13 mouse cellular contexts compared by ENCODE assay signal in the genomic region with DNA sequence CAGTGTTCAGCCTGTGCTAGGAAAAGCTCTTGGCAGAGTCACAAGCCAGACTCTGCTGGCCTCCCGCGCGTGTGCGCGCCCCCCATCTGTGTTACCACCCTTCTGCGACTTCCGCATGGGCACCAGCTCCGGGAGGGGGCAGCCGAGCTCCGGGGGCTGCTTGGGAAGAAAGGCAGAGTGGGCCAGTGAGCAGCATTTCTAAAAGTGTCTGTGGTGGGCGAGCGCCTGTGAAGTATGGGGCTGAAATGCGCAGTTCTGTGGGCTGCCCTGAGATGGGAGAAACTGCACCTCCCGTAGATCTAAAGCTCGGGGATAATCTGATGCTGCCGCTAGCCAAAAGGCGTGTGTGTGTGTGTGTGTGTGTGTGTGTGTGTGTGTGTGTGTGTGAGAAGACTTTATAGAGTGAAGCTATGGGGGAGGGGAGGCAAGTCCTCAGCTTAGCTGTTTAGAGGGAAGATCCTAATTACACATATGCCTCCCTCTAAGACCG. TPM values are rescaled to one million over a fixed set of nuclear protein-coding genes. Genes with fewer than 3 reads are reported as not detected.
DNase-seq lines count a peak whose midpoint lies in the region; ATAC-seq and TF ChIP-seq lines count a peak whose summit lies in the region.
"Had no signal": no experiment of that assay in that cellular context is flagged by ENCODE, and none has a peak within 500 bp of the region (broad histone marks: within the 10 kb centered on the region; RNA-seq: fewer than 3 reads in every experiment).

No protein-coding gene starts in this region.

- H3K4me1 ChIP-seq in heart, embryonic 10.5 days: peaks cover 61% of the 10 kb centered on the region
- peaks cover 16% of the 10 kb centered on the region for H3K4me1 ChIP-seq in heart, adult 2 months (ENCODE audit: control insufficient read depth, insufficient read depth, low read length)
- peaks cover 74% of the 10 kb centered on the region for H3K4me1 ChIP-seq in embryonic facial prominence, embryonic 10.5 days
- H3K4me1 ChIP-seq in midbrain, embryonic 14.5 days (ENCODE audit: control insufficient read depth, insufficient read depth, low read length): peaks cover 24% of the 10 kb centered on the region

- peak overlapping the region; percentile 18; the same call in 1 of the 2 replicates for H3K27ac ChIP-seq in heart, embryonic 10.5 days
- no peak overlapping the region for H3K27ac ChIP-seq in heart, adult 2 months
- peak overlapping the region; percentile 62 for H3K27ac ChIP-seq in embryonic facial prominence, embryonic 10.5 days (replicated peaks)
- H3K27ac ChIP-seq in layer of hippocampus, adult 2 months: peak overlapping the region; percentile 67; the same call in 1 of the 2 replicates
- H3K27ac ChIP-seq in midbrain, embryonic 14.5 days (replicated peaks; ENCODE audit: low read depth, low read length): no peak overlapping the region
- H3K27ac ChIP-seq: neural tube, embryonic 12.5 days had no signal

- H3K79me2 ChIP-seq in heart, adult 2 months (replicated peaks; ENCODE audit: control insufficient read depth, insufficient read depth, low read length): no peaks in the 10 kb centered on the region

- intact Hi-C loops in heart, adult 2 months (cut with DNase I): no loop called here

- no peak for TF ChIP-seq POLR2A in heart, adult 2 months (IDR thresholded peaks at IDR 0.05; ENCODE audit: insufficient read depth, low read depth, low read length)

- no peaks in the 10 kb centered on the region for H3K9me3 ChIP-seq in heart, embryonic 10.5 days
- no peaks in the 10 kb centered on the region for H3K9me3 ChIP-seq in embryonic facial prominence, embryonic 10.5 days
- no peaks in the 10 kb centered on the region for H3K9me3 ChIP-seq in midbrain, embryonic 14.5 days (ENCODE audit: control insufficient read depth, low read length)
- H3K9me3 ChIP-seq: neural tube, embryonic 12.5 days had no signal

- 69% methylated on average over 18 of the region's 18 CpGs for WGBS in heart, embryonic 10.5 days
- WGBS in heart, adult 2 months: 86% methylated on average over 18 of the region's 18 CpGs
- 76% methylated on average over 18 of the region's 18 CpGs for WGBS in embryonic facial prominence, embryonic 10.5 days
- WGBS in midbrain, embryonic 14.5 days: 61% methylated on average over 18 of the region's 18 CpGs

- TF ChIP-seq CTCF in heart, adult 2 months (IDR thresholded peaks at IDR 0.05): no peak
- TF ChIP-seq CTCF in layer of hippocampus, adult 2 months (conservative IDR thresholded peaks at IDR 0.05): peak; percentile 47

- no peaks in the 10 kb centered on the region for H3K36me3 ChIP-seq in heart, embryonic 10.5 days
- H3K36me3 ChIP-seq in heart, adult 2 months (ENCODE audit: control insufficient read depth, insufficient read depth, low read length): no peaks in the 10 kb centered on the region
- no peaks in the 10 kb centered on the region for H3K36me3 ChIP-seq in embryonic facial prominence, embryonic 10.5 days (replicated peaks)
- H3K36me3 ChIP-seq in midbrain, embryonic 14.5 days (ENCODE audit: control insufficient read depth, insufficient read depth, low read length): no peaks in the 10 kb centered on the region
- H3K36me3 ChIP-seq: neural tube, embryonic 12.5 days had no signal

- no peak overlapping the region for H3K4me3 ChIP-seq in heart, embryonic 10.5 days
- no peak overlapping the region for H3K4me3 ChIP-seq in heart, adult 2 months
- no peak overlapping the region for H3K4me3 ChIP-seq in embryonic facial prominence, embryonic 10.5 days
- no peak overlapping the region for H3K4me3 ChIP-seq in layer of hippocampus, adult 2 months
- H3K4me3 ChIP-seq in midbrain, embryonic 14.5 days (replicated peaks; ENCODE audit: low read depth, low read length): no peak overlapping the region
- H3K4me3 ChIP-seq: neural tube, embryonic 12.5 days had no signal

- H3K4me2 ChIP-seq in midbrain, embryonic 14.5 days (ENCODE audit: low read length): no peak overlapping the region
- H3K4me2 ChIP-seq: neural tube, embryonic 12.5 days had no signal

- H3K9ac ChIP-seq in heart, adult 2 months (ENCODE audit: low read depth, low read length): no peak overlapping the region
- H3K9ac ChIP-seq in midbrain, embryonic 14.5 days (replicated peaks; ENCODE audit: low read length): no peak overlapping the region
- H3K9ac ChIP-seq: neural tube, embryonic 12.5 days had no signal

- H3K27me3 ChIP-seq in heart, embryonic 10.5 days (ENCODE audit: insufficient read depth, poor library complexity, severe bottlenecking): no peaks in the 10 kb centered on the region
- no peaks in the 10 kb centered on the region for H3K27me3 ChIP-seq in heart, adult 2 months (ENCODE audit: control insufficient read depth, insufficient read depth, low read length)
- no peaks in the 10 kb centered on the region for H3K27me3 ChIP-seq in embryonic facial prominence, embryonic 10.5 days (replicated peaks; ENCODE audit: low read depth, poor library complexity, severe bottlenecking)
- no peaks in the 10 kb centered on the region for H3K27me3 ChIP-seq in midbrain, embryonic 14.5 days (ENCODE audit: control insufficient read depth, insufficient read depth, low read length)
- H3K27me3 ChIP-seq: neural tube, embryonic 12.5 days; Patski had no signal

- TF ChIP-seq EP300 in heart, adult 2 months (IDR thresholded peaks at IDR 0.05; ENCODE audit: insufficient read depth, low read depth, low read length): no peak

- no peak for ATAC-seq in midbrain, embryonic 14.5 days (ENCODE audit: low FRiP score, low TSS enrichment)
- ATAC-seq: Patski had no signal

- no peak for DNase-seq in heart, embryonic 10.5 days (ENCODE audit: low spot score)
- DNase-seq in heart, adult 2 months: no peak
- peak; percentile 12 for DNase-seq in embryonic facial prominence, embryonic 10.5 days (ENCODE audit: low spot score)
- peak; percentile 60 to 69 for DNase-seq in layer of hippocampus, adult 2 months (ENCODE audit: low spot score in 2 of 2)
- DNase-seq in midbrain, embryonic 14.5 days: peak; percentile 60
- no peak for DNase-seq in adrenal gland, adult 2 months
- no peak for DNase-seq in heart, adult 9 months (ENCODE audit: low spot score in 2 of 2)
- DNase-seq in heart, adult 18-20 months: no peak
- DNase-seq: heart, postnatal 14 days; kidney, postnatal 36 days; lung, postnatal 10 days had no signal

RNA-seq across cellular contexts. Expression of a gene that starts 58.2 kb away (rescaled TPM):
- polyA plus RNA-seq in heart, embryonic 10.5 days (2016; fragmentation: Nextera tagmentation; extraction: Ambion mirVana): 0.52 TPM in 1 of 2 replicates, not detected in the other
- not detected for total RNA-seq in heart, adult 2 months (2021)
- polyA plus RNA-seq in heart, adult 2 months (2012; rRNA removed): 0.27 TPM in 1 of 2 replicates, not detected in the other
- polyA plus RNA-seq in embryonic facial prominence, embryonic 10.5 days (2016; fragmentation: Nextera tagmentation; extraction: Ambion mirVana): not detected in 2 replicates
- not detected for total RNA-seq in layer of hippocampus, adult 2 months (2021)
- not detected in 2 replicates for polyA plus RNA-seq in midbrain, embryonic 14.5 days (2014; fragmentation: Nextera tagmentation; extraction: Ambion mirVana)
- not detected for total RNA-seq in adrenal gland, adult 2 months (2021)
- polyA plus RNA-seq in adrenal gland, adult 2 months (2012; rRNA removed): not detected in 2 replicates
- not detected for total RNA-seq in heart, adult 18-20 months (2021)
- total RNA-seq: heart, postnatal 14 days had no signal
- polyA plus RNA-seq: neural tube, embryonic 12.5 days; Patski had no signal

Comparison
In these comparisons a context has a peak if more than half of its experiments do, and no peak if none do; other contexts are left out.
1. H3K27ac ChIP-seq: peak in heart, embryonic 10.5 days (single experiment), embryonic facial prominence, embryonic 10.5 days (single experiment) and layer of hippocampus, adult 2 months (single experiment); none in heart, adult 2 months (single experiment) and midbrain, embryonic 14.5 days (single experiment).
2. DNase-seq: peak in embryonic facial prominence, embryonic 10.5 days (single experiment), layer of hippocampus, adult 2 months (2 of 2) and midbrain, embryonic 14.5 days (single experiment); none in heart, embryonic 10.5 days (single experiment), heart, adult 2 months (0 of 2), adrenal gland, adult 2 months (single experiment), heart, adult 9 months (0 of 2) and heart, adult 18-20 months (0 of 2).